Mouse (Mus musculus) intestine, postnatal 0 days (tissue): ENCODE measurements around the gene Tedc2. TPM values are rescaled to one million over a fixed set of nuclear protein-coding genes. Genes with fewer than 3 reads are reported as not detected.

Experiments used
- ATAC-seq: fragments of 200-750 bp; cut with Nextera tagmentation; 2 replicates; pipeline ENCODE4 v1.8.0; 2017; ENCODE audit warnings: mild to moderate bottlenecking, moderate TSS enrichment, moderate library complexity
- H3K27ac ChIP-seq: fragments of 300-500 bp; sonication (generic); 2 replicates; pipeline ENCODE4 v1.5.1; 2014; ENCODE audit warnings: mild to moderate bottlenecking, low read depth, low read length, moderate library complexity
- H3K27me3 ChIP-seq: fragments of 300-500 bp; sonication (generic); replicated peaks from 2 replicates; pipeline ENCODE4 v1.6.1; 2014; ENCODE audit warnings: low read length, mixed read lengths; ENCODE audit not compliant: control insufficient read depth, insufficient read depth
- H3K36me3 ChIP-seq: fragments of 300-500 bp; sonication (generic); 2 replicates; pipeline ENCODE4 v1.6.1; 2014; ENCODE audit warnings: mild to moderate bottlenecking, moderate library complexity; ENCODE audit not compliant: control insufficient read depth, insufficient read depth
- H3K4me1 ChIP-seq: fragments of 300-500 bp; sonication (generic); replicated peaks from 2 replicates; pipeline ENCODE4 v1.6.1; 2014; ENCODE audit warnings: antibody characterized with exemption, low read length, mixed read lengths; ENCODE audit not compliant: control insufficient read depth, insufficient read depth
- H3K4me2 ChIP-seq: fragments of 300-500 bp; sonication (generic); replicated peaks from 2 replicates; pipeline ENCODE4 v1.6.1; 2014; ENCODE audit warnings: low read depth, mild to moderate bottlenecking, moderate library complexity
- H3K4me3 ChIP-seq: fragments of 300-500 bp; sonication (generic); 2 replicates; pipeline ENCODE4 v1.5.1; 2014; ENCODE audit warnings: low read depth, low read length
- H3K9ac ChIP-seq: fragments of 300-500 bp; sonication (generic); 2 replicates; pipeline ENCODE4 v1.6.1; 2014; ENCODE audit warnings: mild to moderate bottlenecking, low read depth, low read length
- H3K9me3 ChIP-seq: fragments of 300-500 bp; sonication (generic); 2 replicates; pipeline ENCODE4 v1.6.1; 2016; ENCODE audit warnings: mixed run types; ENCODE audit not compliant: control insufficient read depth
- CTCF ChIP-seq: sonication (generic); IDR thresholded peaks from 2 replicates; pipeline ENCODE4 v1.5.1; 2016; ENCODE audit warnings: low read depth, mild to moderate bottlenecking, control low read depth, antibody characterized with exemption, moderate library complexity
- WGBS: fragments of 180-500 bp; shearing (Covaris S2); extraction: QIAGEN DNeasy Blood & Tissue Kit; methylation state at CpG from one replicate; pipeline ENCODE4 v1.1.7; 2014; 5-methylcytosine and 5-hydroxymethylcytosine counted together
- polyA plus RNA-seq: library from polyadenylated mRNA; unstranded; fragments of >200 nt; fragmentation: Nextera tagmentation; extraction: Ambion mirVana; gene quantifications from 2 replicates; pipeline ENCODE4 v1.2.1, GENCODE M21; 2015

Gene Tedc2
- polyA plus RNA-seq, 1 experiment from 2014 or later, result 7.3 TPM

- 95% methylated on average over 2 of the region's 2 CpGs for WGBS
- TF ChIP-seq CTCF, result no peak
- H3K4me3 ChIP-seq, result no peak overlapping the region
These were observed 31.7 kb upstream of the Tedc2 start for GRCm38 (mm10) chr17:24252329-24252728.

GRCm38 (mm10) chr17:24251320-24252069, 30.8 kb upstream of the Tedc2 start, which contains the start of gene Ccnf:
Ccnf (minus strand) TSS chr17:24251484.
- peak within 1 kb of the TSS; percentile 29; the same call in 1 of the 2 replicates for H3K27ac ChIP-seq
- H3K4me2 ChIP-seq, result peak within 1 kb of the TSS; percentile 78
- peaks cover 12% of the 10 kb centered on the region; the same call in 1 of the 2 replicates for H3K36me3 ChIP-seq
- no peaks in the 10 kb centered on the region for H3K27me3 ChIP-seq
- H3K9ac ChIP-seq, result peak within 1 kb of the TSS; percentile 63
- TF ChIP-seq CTCF, result peak; percentile 66
- H3K4me3 ChIP-seq, result peak within 1 kb of the TSS; percentile 68
- peak; percentile 100 for ATAC-seq
- H3K9me3 ChIP-seq, result no peaks in the 10 kb centered on the region
- under 1% methylated on average over 47 of the region's 48 CpGs for WGBS
- no peaks in the 10 kb centered on the region for H3K4me1 ChIP-seq

More at GRCm38 (mm10) chr17:24252329-24252728, 31.7 kb upstream of the Tedc2 start:
- Histone ChIP-seq H3K27me3 (no peaks in the 10 kb centered on the region), H3K9me3 (no peaks in the 10 kb centered on the region), H3K4me2 (no peak overlapping the region), H3K36me3 (peaks cover 7% of the 10 kb centered on the region; the same call in 1 of the 2 replicates), H3K4me1 (no peaks in the 10 kb centered on the region), H3K9ac (no peak overlapping the region), H3K27ac (no peak overlapping the region)
- ATAC-seq, result no peak

- Histone ChIP-seq H3K4me1 (no peaks in the 10 kb centered on the region), H3K9me3 (no peaks in the 10 kb centered on the region), H3K9ac (peak overlapping the region; percentile 63), H3K4me2 (peak overlapping the region; percentile 78), H3K4me3 (peak overlapping the region; percentile 68), H3K27ac (peak overlapping the region; percentile 11; the same call in 1 of the 2 replicates), H3K36me3 (peaks cover 16% of the 10 kb centered on the region; the same call in 1 of the 2 replicates), H3K27me3 (no peaks in the 10 kb centered on the region)
- no peak for TF ChIP-seq CTCF
- no peak for ATAC-seq
- under 1% methylated on average over 32 of the region's 32 CpGs for WGBS
These were observed 30.3 kb upstream of the Tedc2 start for GRCm38 (mm10) chr17:24250988-24251319.

GRCm38 (mm10) chr17:24248641-24249040, 28.0 kb upstream of the Tedc2 start:
- no peak overlapping the region for H3K9ac ChIP-seq
- ATAC-seq, result no peak
- 0 out of 2 replicates have a peak, but pooled peaks cover 2% of the 10 kb centered on the region for H3K9me3 ChIP-seq
- H3K36me3 ChIP-seq, result peaks cover 34% of the 10 kb centered on the region
- no peak overlapping the region; the same call in 1 of the 2 replicates for H3K27ac ChIP-seq
- WGBS, result 94% methylated on average over 2 of the region's 2 CpGs
- no peaks in the 10 kb centered on the region for H3K27me3 ChIP-seq
- no peak overlapping the region for H3K4me2 ChIP-seq
- H3K4me1 ChIP-seq, result no peaks in the 10 kb centered on the region
- H3K4me3 ChIP-seq, result no peak overlapping the region
- TF ChIP-seq CTCF, result peak; percentile 45

GRCm38 (mm10) chr17:24244061-24244460, 23.4 kb upstream of the Tedc2 start:
- no peak overlapping the region for H3K9ac ChIP-seq
- TF ChIP-seq CTCF, result no peak
- no peak for ATAC-seq
- no peaks in the 10 kb centered on the region for H3K27me3 ChIP-seq
- H3K4me1 ChIP-seq, result no peaks in the 10 kb centered on the region
- peaks cover 74% of the 10 kb centered on the region for H3K36me3 ChIP-seq
- WGBS, result 98% methylated on average over 8 of the region's 8 CpGs
- no peak overlapping the region for H3K4me2 ChIP-seq
- H3K9me3 ChIP-seq, result 0 out of 2 replicates have a peak, but pooled peaks cover 2% of the 10 kb centered on the region
- H3K27ac ChIP-seq, result no peak overlapping the region; the same call in 1 of the 2 replicates
- no peak overlapping the region for H3K4me3 ChIP-seq

- 0 out of 2 replicates have a peak, but pooled peaks cover 2% of the 10 kb centered on the region for H3K9me3 ChIP-seq
- no peak for ATAC-seq
- H3K4me2 ChIP-seq, result no peak overlapping the region
- no peaks in the 10 kb centered on the region for H3K27me3 ChIP-seq
- H3K4me1 ChIP-seq, result no peaks in the 10 kb centered on the region
- TF ChIP-seq CTCF, result peak; percentile 78
- H3K9ac ChIP-seq, result no peak overlapping the region
- peaks cover 77% of the 10 kb centered on the region for H3K36me3 ChIP-seq
- 83% methylated on average over 4 of the region's 4 CpGs for WGBS
- H3K27ac ChIP-seq, result peak overlapping the region; percentile 15; the same call in 1 of the 2 replicates
- H3K4me3 ChIP-seq, result no peak overlapping the region
These were observed 22.8 kb upstream of the Tedc2 start for GRCm38 (mm10) chr17:24243311-24243969.
